Mouse (Mus musculus): ENCODE measurements around the gene Cog5.

Cog5 gene

DNA sequence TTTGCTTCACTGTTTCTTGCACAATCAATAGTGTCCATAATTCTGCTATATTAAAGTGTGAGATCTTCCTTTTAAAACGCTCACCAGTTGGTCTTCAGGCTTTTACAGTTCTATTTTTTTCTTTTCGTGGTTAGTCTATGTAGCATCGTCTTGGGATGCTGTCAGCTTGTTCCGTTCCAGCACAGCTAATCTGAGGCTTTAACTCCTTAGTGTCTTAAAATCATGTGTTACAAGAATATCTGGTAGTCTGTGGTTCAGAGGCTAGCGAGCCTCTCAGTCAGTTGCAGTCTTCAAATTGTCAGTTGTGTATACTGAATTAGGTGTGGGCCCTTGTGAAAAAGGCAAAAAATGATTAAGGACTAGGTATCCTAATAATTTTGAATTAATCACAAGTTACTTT lies 57.6 kb downstream of the Cog5 start:
- DNase-seq = no peak

DNA sequence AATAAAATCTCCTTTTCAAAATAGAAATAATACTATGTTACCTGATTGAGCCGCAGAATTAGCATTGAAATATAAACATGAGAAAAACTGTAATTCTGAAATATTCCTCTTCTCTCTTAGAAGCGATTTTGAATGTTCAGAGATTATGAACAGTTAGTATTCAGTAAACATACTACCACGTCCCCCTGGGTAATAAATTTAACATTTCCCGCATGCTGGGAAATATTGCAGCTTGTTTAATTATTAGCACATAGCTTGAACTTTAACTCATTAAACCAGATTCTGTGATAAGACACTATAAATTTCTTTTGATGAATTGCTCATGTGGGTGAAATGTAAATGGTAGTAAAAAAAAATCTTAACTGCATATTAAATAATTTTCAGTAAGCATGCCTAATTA lies 58.1 kb downstream of the Cog5 start:
- DNase-seq = no peak

GRCm38 (mm10) chr12:31713600-31713999 lies 58.9 kb downstream of the Cog5 start, which contains the start of gene Gpr22:
TSS of gene Gpr22 (minus strand) at chr12:31713947.
- no peak for DNase-seq

DNA sequence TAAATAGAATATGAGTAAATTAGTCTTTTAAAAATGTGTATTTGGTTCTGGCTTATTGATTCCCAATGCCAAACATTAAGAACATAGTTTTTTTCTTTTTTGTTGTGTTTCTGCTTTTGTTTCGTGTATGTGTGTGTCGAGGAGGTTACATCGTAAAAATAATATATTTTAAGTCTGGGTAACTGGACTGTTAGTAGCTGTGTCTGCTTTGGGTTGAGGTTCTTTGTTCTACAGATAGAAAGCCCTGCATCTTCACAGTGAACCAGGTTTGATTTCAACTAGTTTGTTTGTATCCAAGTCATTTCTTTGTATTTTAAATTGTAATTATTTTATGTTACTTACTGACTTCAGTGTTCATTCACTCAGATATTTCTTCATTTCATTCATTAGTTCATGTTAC lies 59.4 kb downstream of the Cog5 start:
- no peak for DNase-seq

- peak; percentile 35 for DNase-seq
Observed at GRCm38 (mm10) chr12:31719586-31720275, 65.1 kb downstream of the Cog5 start.

GRCm38 (mm10) chr12:31724576-31724975 lies 69.9 kb downstream of the Cog5 start:
- DNase-seq = no peak

DNA sequence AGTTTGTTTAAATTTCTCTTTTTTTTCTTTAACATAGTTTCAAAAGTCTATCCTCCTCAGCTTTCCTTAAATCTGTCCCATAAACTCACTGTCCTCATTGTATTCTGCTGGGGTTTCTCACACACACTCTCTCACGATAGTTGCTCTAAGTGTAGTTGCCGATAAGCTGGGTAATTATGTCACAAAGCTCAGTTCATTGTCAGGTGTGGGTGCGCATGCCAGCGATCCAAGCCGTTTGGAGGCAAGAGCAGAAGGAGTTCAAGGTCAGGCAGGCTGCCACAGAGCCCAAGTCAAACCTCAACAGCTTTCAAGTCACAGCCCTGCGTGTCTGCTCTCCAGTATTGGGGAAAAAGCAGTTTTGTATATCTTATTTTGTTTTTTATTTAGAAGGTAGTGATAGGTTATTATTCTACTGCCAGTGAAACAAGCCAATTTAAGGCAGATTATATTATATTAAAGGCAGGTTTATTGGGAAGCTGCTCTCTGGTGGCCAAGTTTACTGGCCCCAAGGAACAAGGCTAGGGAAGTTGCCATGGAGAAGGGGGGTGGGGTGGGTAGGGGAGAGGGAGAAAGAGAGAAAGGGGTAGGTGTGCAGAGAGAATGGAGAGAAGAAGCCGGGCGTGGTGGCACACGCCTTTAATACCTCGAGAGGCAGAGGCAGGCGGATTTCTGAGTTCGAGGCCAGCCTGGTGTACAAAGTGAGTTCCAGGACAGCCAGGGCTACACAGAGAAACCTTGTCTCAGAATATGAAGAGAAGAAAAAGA lies 71.0 kb downstream of the Cog5 start:
- DNase-seq = no peak

GRCm38 (mm10) chr12:31726707-31727106 lies 72.0 kb downstream of the Cog5 start:
- no peak for DNase-seq

DNA sequence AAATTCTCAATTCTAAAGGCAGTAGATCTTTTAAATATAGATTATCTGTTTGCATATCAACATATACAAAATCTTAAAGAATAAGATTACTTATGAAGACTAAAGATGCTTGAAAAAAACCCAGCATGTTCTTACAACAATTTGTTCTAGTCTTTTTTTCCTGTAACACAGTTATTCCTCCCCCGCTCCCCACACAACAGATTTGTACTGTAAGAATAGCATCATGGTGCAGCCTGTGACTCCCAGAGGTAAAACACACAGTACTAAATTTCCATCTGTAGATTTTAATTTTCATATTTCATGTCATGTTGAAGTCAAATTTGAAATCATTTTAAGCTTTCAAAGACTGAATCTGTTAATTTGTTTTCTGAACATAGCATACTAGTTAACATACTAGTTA lies 75.5 kb downstream of the Cog5 start:
- DNase-seq = no peak

DNA sequence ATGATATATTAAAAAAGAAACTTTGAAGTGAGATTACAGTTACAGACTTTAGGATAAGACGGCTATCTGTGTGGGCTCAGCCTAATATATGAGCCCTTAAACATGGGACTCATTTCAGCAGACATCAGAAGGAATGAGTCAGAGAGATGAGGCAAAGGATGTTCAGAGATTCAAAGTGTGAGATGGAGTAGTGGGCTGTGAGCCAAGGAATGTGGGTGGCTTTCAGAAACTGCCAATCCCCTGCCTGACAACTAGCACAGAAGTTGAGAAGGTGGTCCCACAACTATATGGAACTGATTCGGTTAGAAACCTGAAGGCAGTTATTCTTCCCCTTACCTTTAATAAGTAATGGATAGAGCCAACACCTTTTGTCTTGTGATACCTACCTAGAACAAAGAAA lies 79.9 kb downstream of the Cog5 start:
- no peak for DNase-seq

- no peak for DNase-seq
Observed at GRCm38 (mm10) chr12:31747301-31747700, 92.6 kb downstream of the Cog5 start.

DNA sequence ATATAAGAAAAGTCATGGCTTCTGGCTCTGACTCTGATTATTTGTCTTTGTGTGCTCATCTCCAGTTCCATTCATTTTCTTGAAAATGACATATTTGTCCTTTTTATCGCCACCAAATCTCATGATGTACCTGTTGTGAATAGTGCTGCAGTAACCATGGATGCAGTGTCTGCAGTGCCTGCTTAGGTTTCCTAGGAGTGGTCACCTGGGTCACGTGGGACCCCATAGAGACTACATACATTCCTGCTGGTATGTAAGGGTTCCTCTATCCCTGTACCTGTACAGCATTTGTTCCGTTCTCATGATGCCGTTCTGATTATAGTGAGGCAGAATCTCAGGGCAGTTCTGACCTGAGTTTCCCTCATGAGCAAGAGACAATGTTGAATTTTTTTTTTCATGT lies 95.2 kb downstream of the Cog5 start:
- DNase-seq = no peak

DNA sequence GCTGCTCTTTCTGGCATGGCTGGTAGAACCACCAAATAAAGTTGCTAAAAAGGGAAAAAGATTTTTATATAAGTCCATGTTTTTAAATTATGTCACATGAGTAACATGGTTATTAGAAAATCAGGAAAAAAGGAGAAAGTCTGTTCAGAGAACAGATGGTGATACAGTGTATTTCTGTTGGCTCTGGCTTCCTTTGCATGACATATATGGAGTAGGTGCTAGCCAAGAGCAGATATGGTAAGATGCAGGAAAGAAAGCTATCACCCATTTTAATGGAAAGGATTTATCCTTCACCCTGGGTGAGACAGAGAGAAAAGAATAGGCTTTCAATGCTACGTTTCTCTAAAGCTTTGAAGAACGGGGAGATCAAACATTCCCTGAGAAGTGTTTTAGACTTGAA lies 99.8 kb downstream of the Cog5 start:
- DNase-seq = no peak

DNA sequence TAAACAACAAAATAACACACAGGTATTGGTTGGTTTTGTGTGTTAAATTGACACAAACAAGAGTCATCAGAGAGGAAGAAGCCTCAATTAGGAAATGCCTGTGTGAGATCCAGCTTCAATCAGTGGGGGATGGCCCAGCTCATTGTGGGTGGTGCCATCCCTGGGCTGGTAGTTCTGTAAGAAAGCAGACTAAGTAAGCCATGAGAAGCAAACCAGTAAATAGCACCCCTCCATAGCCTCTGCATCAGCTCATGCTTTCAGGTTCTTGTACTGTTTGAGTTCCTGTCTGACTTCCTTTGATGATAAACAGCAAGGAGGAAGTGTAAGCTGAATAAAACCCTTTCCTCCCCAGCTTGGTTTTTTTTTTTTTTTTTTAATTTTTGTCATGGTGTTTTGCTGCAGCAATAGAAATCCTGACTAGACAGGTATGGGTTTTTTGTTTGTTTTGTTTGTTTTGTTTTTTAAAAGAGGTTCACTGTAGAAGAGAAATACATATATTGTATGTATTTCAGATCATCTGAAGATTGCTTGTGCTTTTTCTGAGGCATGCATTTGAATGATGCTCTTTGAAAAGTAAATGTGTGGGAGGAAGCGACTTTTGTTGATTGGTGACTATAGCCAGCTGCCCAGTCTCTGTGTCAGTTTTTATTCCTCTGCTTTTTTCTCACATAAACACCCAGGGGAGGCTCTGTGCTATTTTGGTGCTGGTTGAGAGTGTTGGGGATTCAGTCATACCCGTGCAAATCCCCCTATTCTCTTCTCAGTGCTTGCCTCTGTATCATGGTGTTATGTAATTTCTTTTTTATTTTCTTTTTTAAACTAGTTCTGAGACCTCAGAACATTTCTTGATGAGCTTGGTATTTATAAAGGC lies 101.5 kb downstream of the Cog5 start:
- DNase-seq = peak; percentile 11

DNA sequence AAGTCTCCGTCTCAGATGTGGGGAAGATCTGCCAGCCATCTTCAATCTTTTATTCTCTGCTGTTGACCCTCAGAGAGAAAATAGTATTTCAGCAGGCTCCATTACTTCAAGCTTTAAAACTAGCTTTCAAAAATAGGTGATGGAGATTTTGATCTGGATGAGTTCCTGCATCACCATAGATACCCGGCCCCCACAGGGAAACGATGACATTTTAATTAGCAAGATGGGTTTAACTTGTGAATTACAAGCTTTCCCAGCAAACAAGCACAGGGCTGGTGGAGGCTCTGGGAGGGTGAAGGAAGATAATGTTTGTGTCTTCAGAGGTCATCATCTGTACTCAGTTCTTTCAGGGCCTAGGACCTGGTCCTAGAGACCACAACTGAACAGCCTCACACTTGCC lies 118.9 kb downstream of the Cog5 start:
- DNase-seq = no peak

- no peak for DNase-seq
Observed at GRCm38 (mm10) chr12:31784291-31784690, 129.6 kb downstream of the Cog5 start.

DNA sequence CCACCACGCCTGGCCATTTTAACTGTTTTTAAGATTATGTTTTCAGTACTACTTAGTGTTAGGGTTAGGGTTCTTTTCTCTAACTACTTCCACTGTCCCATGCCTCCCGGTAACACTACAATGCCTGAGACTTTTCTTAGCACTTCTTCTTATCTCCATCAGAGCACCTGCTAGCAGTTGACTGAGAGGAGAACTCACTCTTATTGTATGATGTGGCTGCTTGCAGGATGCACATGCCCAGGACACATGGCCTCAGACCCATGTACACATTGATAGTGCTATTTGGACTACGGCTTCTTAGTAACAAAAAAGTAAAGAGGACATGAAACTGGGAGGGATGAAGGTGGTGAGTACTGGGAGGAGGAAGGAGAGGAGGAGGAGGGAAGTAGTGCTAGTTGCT lies 133.9 kb downstream of the Cog5 start:
- DNase-seq = no peak

DNA sequence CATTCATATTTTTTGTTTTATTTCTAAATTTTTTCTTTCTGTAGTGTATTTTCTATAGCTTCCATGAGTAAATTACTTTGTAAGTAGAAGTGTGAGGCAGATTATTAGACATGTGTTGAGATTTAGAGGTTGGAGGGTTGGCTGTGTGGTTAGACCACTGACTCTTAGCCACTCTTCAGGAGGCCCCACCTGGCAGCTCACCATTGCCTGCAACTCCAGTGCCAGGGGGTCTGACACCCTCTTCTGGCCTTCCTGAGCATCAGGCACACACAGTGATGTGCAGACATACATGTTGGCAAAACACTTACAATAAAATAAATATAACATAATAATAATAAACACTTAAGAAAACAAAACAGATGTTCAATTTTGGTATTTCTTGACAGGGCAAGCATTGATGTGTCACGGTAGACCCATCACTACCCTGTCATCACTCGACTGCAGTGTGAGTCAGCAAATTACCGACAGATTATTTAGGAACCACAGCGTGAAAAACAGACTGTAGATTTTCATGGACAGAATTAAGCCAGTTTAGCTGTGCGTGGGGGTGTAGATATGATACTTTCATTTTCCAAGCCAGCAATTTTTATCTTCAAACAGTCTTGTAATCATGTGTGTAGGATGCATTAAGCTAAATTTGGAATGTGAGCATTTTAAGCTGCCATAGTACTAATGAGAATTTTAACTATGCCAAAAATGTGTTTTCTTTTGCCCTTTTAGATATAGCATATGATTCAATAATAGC lies 151.9 kb downstream of the Cog5 start:
- no peak for DNase-seq

DNA sequence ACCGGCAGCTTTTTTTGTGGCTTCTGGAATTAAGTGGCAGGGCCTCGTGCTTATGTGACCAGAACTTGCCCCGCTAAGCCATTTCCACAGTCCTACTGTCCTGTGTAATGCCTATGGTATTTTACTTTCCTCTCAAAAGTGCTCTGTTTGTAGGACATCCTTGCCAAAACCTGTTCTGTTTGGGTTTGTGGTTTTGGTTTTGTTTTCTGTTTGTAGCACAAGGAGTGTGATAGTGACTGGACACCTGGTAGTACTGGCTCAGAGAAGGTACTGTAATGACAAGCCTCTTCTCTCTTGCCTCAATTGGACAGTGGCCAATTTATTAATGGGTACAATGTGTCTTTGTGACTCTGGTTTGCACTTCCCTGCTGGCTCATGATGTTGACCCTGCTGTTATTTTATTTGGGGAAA lies 163.4 kb downstream of the Cog5 start:
- DNase-seq = no peak

- DNase-seq = no peak
Observed at GRCm38 (mm10) chr12:31819096-31819495, 164.4 kb downstream of the Cog5 start.

GRCm38 (mm10) chr12:31819520-31819919 lies 164.9 kb downstream of the Cog5 start:
- no peak for DNase-seq

DNA sequence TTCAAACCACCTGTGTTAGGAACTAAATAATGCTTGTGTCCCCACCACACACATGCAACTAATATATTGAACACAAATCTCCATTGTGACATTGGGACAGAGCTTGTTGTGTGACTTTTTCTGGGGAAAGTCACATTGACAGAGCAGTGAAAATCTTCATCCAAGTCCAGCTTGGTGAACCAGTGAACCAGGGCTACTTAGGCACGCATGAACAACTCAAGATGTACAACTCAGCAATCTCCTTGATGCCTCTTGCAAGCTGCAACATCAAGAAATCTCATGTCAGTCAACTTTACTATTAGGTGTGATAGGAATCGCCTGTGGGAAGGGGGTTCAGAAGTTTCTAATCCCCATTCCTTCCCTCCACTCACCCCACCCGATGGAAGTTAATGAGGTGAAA lies 169.0 kb downstream of the Cog5 start:
- no peak for DNase-seq

GRCm38 (mm10) chr12:31824831-31825230 lies 170.2 kb downstream of the Cog5 start:
- no peak for DNase-seq

Data from thymus, postnatal 4 days (tissue).